Mouse (Mus musculus) activated CD4-positive, CD25-positive, alpha-beta regulatory T cell, adult 4 months (primary cell): ENCODE measurements at regions not wholly inside any gene's neighbourhood (a gene's known extent, or its start where the extent isn't known, plus 50 kb on each side); places are given as distances from the start of the nearest gene placed in this dataset.

Experiments
- ATAC-seq: one replicate; pipeline ENCODE4 v1.8.0; 2017

DNA sequence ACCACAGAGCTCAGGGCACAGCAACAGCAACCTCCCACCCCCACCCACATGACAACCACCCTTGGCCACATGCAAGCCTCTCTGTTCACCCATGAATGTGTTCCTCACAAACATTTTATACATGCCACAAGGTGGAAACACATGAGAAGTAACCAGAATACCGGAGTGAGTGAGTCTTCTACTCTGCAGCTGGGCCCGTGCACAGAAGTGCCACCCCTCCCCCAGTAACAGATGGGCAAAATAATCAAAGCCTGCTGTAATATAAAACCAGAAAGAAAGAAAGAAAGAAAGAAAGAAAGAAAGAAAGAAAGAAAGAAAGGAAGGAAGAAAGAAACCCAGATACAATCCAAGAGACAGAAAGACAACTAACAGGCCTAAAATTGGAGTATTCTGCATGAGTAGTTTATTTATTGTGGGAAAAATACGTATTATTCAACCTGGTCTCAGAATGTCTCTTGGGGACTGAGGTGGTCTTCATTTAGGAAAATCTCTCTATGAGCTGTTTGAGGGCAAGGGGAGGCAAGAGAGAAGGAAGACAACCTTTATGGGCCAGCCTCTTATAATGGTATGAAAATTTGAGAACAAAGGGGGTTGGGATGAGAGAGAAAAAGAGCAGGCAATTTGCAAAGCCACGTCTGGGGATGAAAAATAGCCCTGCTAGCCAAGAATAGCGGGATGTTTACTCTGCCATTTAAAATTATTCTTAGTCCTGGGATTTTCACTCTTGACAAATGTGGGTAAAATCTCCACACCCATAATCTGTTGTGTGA lies 160.2 kb downstream of the Sox4 start:
- ATAC-seq, result no peak

- no peak for ATAC-seq
These were observed 160.9 kb downstream of the Sox4 start for GRCm38 (mm10) chr13:28792461-28793165.

- no peak for ATAC-seq
These were observed 163.1 kb downstream of the Sox4 start for GRCm38 (mm10) chr13:28790381-28790780.

GRCm38 (mm10) chr13:28787331-28787643 lies 166.2 kb downstream of the Sox4 start:
- ATAC-seq, result no peak

DNA sequence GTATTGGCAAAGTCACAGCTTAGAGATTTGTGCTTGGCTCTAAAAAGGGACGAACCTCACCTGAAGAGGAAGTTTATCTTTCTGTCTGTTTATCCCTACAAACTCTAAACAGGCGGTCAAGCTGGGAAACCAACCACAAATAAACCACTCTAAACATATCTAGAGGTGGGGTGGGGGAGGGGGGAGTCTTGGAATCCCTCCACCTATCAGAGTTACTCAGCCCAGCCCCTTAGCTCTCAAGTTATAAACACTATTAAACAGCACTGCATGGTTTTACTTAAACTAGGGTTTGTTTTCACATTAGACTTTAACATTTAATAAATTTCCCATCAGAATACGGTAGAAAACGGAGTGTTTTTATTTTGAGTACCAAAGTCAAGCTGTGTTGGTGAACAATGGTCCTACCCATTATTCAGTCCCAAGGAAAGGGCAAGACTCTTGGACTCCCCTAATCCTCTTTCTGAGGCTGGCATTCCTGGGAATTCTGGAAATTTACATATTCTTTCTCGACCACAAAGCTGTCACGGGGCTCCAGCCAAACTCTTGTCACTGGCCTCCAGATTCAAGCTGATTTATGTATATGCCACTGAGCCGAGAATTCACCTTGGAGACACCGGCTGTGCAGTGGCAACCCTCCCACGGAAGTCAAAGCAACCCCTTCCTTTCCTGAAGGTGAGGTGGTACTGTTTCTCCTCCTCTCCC lies 166.7 kb downstream of the Sox4 start:
- no peak for ATAC-seq

GRCm38 (mm10) chr13:28782497-28783246 lies 170.8 kb downstream of the Sox4 start:
- no peak for ATAC-seq

GRCm38 (mm10) chr13:28782081-28782480 lies 171.4 kb downstream of the Sox4 start:
- ATAC-seq, result no peak

- no peak for ATAC-seq
These were observed 171.9 kb downstream of the Sox4 start for GRCm38 (mm10) chr13:28781660-28782059.

GRCm38 (mm10) chr13:28780462-28780861 lies 173.1 kb downstream of the Sox4 start:
- no peak for ATAC-seq

GRCm38 (mm10) chr13:28775142-28775815 lies 178.2 kb downstream of the Sox4 start:
- ATAC-seq, result no peak

DNA sequence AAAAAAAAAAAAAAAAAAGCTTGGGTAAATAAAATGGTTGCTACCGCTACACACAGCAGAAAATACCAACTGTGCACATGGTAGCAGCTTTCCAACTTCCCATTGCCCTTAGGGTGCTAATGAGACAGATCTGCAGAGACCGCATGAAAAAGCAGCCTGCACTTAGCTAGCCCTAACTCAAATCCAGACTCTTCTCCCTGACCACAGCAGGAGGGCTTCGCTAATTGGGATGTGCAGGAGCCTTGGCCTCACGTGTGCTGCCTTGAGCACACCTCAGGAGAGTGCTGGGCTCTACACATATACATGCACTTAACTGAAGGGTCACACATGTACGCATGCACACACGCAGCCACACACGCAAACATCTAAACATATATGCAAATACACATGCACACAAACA lies 178.9 kb downstream of the Sox4 start:
- ATAC-seq, result no peak

GRCm38 (mm10) chr13:28773466-28773865 lies 180.0 kb downstream of the Sox4 start:
- no peak for ATAC-seq

DNA sequence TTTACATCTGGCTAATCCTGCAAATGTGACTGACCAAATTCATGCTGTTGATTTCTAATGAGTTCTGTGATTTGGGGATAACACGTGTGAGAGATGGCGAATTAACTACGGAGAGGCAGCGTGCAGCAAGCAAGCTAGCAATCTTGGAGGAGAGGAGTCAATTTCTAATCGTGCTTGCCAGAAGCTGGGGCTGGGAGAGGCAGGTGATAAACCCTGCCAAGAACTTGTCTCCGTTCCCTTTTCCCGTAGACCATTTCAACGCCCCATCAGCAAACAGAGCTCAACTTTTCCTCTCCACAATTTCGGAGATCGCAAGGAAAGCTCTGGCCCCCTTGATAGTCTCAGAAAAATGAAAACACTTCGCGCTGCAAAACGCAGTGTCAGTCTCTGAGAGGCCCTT lies 183.0 kb downstream of the Sox4 start:
- ATAC-seq, result no peak

- ATAC-seq, result no peak
These were observed 183.5 kb downstream of the Sox4 start for GRCm38 (mm10) chr13:28770018-28770417.

GRCm38 (mm10) chr13:28768717-28769426 lies 184.6 kb downstream of the Sox4 start:
- ATAC-seq, result no peak

- ATAC-seq, result peak; percentile 38
These were observed 191.0 kb downstream of the Sox4 start for GRCm38 (mm10) chr13:28762555-28762954.

DNA sequence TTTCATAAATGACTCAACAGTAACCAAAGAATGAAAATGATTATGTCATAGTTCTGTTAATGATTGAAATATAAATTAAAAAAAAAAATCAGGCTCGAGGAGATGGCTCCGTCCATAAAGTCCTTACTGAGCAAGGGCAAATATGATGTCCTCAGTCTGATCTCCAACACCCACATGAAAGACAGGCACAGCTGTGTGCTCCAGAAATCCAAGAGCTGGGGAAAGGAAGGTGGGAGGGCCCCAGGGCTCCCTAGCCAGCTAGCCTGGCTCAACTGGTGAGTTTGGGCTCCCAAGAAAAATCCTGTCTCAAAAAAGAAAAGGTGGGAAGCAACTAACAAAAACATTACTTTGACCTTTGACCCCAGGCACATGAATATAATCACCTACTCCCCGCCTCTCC lies 194.5 kb downstream of the Sox4 start:
- no peak for ATAC-seq

DNA sequence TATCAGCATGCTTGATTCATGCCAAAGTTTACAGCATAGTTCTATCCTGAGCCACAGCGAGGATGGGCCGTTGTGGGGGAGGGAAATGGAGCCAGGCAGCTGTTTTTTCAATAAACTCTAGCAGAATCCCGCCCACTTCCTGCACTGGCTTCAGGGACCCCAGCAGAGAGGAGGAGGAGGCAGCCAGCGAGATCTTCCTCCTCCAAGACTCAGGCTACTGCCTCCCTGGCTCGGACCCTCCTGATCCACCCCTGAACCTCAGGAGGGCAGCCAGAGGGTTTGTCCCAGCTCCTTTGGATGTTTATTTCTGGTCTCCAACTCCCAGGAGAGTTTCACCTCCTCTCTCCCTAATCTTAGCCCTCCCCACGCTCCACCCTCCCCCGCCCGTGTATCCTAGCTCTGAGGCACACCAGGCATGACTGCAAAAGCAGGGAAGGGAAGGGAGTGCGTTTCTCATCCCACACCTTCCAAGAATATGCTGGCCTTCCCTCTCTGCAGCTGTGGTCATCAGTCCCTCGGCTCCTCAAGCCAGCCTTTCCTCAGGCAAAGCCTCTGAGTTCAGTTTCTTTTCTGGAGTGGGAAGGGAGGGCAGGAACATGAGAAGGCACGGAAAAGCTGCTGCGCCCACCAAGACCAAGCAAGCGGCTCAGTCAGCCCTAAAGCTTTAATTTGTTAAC lies 195.5 kb downstream of the Sox4 start:
- peak; percentile 69 for ATAC-seq

DNA sequence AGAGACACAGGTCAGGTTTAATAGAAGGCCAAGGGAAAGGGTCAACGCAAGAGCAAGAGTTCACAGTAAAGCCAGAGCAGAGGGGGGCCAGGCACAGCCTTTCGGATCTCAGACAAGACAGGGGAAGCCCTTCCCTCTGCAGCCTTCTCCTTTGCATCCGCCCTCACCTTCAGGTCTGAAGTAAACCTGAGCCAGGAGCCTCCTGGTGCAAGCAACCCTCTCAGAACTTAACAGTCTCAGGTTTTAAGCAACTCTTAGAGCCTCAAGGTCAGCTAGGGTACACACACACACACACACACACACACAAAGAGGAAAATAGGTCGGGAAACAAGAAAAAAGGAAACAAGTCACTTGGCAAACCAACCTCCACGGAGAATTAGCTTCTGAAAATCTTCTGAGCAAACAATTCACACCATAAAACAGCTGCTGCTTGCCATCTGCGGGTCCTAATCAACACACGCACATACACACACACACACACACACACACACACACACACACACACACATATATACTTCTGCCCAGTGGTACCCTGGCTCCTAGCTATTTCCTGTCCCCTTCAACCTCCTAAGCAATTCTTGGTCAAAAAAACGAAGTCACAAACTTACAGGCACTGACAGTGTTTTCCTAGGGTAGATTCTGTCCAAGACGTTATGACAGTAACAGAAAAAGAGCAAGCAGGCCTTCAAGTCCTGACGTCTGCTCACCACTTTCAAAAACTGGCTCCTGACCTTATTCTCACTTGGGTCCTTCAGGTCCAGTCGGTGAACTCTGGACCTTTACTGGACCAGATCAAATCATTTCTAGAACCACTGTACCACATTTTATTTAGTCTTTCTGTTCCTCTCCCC lies 196.4 kb downstream of the Sox4 start:
- peak; percentile 44 for ATAC-seq

DNA sequence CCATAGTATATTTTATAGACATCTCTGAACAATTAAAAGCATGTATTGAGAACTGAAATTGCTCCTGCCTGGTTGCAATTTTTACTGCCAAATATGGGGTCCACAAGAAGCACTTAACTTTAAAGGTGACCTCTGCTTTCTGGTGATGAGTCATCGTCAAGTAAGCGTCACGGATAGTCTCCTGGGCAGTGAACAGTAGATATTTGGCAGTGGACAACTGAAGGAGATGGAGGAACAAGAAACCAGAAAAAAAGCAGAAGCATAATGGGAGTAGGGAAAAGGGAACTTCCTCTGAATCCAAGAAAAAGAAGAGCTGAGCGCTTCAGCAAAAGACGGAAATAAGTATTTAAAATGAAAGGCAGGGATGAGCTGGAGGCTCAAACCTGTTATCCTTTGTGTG lies 199.3 kb downstream of the Sox4 start:
- ATAC-seq, result no peak
